Mouse (Mus musculus) intestine, embryonic 15.5 days (tissue): ENCODE results near the gene Taf13. TPM values are rescaled to one million over a fixed set of nuclear protein-coding genes. Genes with fewer than 3 reads are reported as not detected.
"Not testable (repeated sequence)": the region's sequence is repeated elsewhere in the genome, so short reads cannot be mapped to it uniquely, and the experiment has no call there.

Source experiments
- ATAC-seq: fragments of 200-750 bp; cut with Nextera tagmentation; 2 replicates; pipeline ENCODE4 v1.8.0; 2017; ENCODE audit warnings: moderate TSS enrichment, moderate library complexity
- H3K27ac ChIP-seq: fragments of 300-500 bp; sonication (generic); 2 replicates; pipeline ENCODE4 v1.5.1; 2015; ENCODE audit warnings: mild to moderate bottlenecking, inconsistent platforms
- H3K27me3 ChIP-seq: fragments of 300-500 bp; sonication (generic); replicated peaks from 2 replicates; pipeline ENCODE4 v1.6.1; 2015; ENCODE audit warnings: inconsistent platforms
- H3K36me3 ChIP-seq: fragments of 300-500 bp; sonication (generic); 2 replicates; pipeline ENCODE4 v1.6.1; 2015; ENCODE audit warnings: inconsistent platforms
- H3K4me1 ChIP-seq: fragments of 300-500 bp; sonication (generic); replicated peaks from 2 replicates; pipeline ENCODE4 v1.6.1; 2015; ENCODE audit warnings: inconsistent platforms
- H3K4me2 ChIP-seq: fragments of 300-500 bp; sonication (generic); replicated peaks from 2 replicates; pipeline ENCODE4 v1.6.1; 2015; ENCODE audit warnings: mild to moderate bottlenecking, inconsistent platforms
- H3K4me3 ChIP-seq: fragments of 300-500 bp; sonication (generic); replicated peaks from 2 replicates; pipeline ENCODE4 v1.5.1; 2015; ENCODE audit warnings: inconsistent platforms
- H3K9ac ChIP-seq: fragments of 300-500 bp; sonication (generic); 2 replicates; pipeline ENCODE4 v1.6.1; 2015; ENCODE audit warnings: inconsistent platforms
- H3K9me3 ChIP-seq: fragments of 300-500 bp; sonication (generic); 2 replicates; pipeline ENCODE4 v1.6.1; 2016; ENCODE audit warnings: inconsistent platforms
- WGBS: fragments of 180-500 bp; shearing (Covaris S2); methylation state at CpG from one replicate; pipeline ENCODE4 v1.1.7; 2015; 5-methylcytosine and 5-hydroxymethylcytosine counted together
- polyA plus RNA-seq: library from polyadenylated mRNA; unstranded; fragments of >200 nt; fragmentation: Nextera tagmentation; extraction: Ambion mirVana; gene quantifications from 2 replicates; pipeline ENCODE4 v1.2.1, GENCODE M21; 2015

Taf13 gene
- polyA plus RNA-seq, 1 experiment from 2014 or later = 38.4 TPM

DNA sequence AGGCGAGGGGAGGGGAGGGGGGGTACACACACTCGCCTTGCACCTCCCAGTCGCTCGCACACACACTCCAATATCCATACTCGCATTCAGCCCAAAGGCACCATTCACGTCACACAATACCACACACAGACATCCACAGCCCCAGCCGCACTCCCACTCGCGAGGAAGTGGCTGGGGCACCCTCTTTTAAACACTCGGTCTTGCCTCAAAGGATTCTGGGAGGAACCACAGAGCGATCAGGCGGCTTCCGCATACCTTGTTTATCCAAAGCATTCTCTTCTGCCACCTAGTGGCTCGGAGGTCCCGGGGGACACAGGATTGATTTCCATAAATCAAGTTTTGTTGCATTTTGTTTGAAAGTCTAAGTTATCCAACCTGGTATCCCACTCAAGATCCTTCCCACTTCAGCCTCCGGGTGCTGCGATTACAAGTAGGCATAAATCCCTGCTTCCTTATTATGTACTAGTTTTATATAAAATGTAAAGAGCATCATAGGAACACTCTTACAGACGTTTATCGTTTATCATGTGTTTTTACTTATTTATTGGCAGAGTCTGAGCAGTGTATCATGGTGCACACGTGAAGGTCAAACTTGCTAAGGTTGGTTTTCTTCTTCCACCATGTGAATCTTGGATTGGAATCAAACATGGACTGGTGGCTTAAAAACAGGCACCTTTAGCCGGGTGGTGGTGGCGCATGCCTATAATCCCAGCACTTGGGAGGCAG, 16.7 kb upstream of the Taf13 start:
- Histone ChIP-seq H3K27ac (peak overlapping the region; percentile 83), H3K4me2 (peak overlapping the region; percentile 82), H3K36me3 (0 out of 2 replicates have a peak, but pooled peaks cover 11% of the 10 kb centered on the region), H3K4me3 (peak overlapping the region; percentile 83), H3K27me3 (no peaks in the 10 kb centered on the region), H3K9me3 (no peaks in the 10 kb centered on the region), H3K9ac (peak overlapping the region; percentile 95), H3K4me1 (no peaks in the 10 kb centered on the region)
- peak; percentile 97 for ATAC-seq
- WGBS = 17% methylated on average over 22 of the region's 22 CpGs

DNA sequence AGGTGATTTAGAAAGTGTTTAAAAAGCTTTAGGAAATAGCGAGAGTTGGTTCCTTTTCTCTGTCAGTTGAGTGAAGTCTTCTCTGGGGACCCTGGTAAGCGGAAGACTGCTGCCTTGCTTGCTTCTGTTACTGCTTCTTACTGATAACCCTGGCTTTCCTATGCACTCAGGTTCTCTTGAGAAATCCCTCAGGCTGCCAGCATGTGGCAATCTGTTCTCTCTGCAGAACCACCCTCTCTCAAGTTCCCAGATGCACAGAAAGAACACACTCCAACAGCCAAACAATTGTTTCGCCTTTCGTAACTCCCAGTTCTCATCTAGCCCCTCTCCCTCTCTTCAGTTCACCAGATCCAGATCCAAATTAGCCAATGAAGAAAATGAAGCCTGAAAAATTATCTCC, 13.6 kb upstream of the Taf13 start:
- no peak overlapping the region for H3K27ac ChIP-seq
- no peaks in the 10 kb centered on the region for H3K27me3 ChIP-seq
- no peak overlapping the region for H3K4me2 ChIP-seq
- H3K4me3 ChIP-seq = no peak overlapping the region
- no peaks in the 10 kb centered on the region for H3K9me3 ChIP-seq
- no peak for ATAC-seq
- 0 out of 2 replicates have a peak, but pooled peaks cover 11% of the 10 kb centered on the region for H3K36me3 ChIP-seq
- no peak overlapping the region for H3K9ac ChIP-seq
- no peaks in the 10 kb centered on the region for H3K4me1 ChIP-seq
- WGBS = 95% methylated on average over 4 of the region's 4 CpGs

DNA sequence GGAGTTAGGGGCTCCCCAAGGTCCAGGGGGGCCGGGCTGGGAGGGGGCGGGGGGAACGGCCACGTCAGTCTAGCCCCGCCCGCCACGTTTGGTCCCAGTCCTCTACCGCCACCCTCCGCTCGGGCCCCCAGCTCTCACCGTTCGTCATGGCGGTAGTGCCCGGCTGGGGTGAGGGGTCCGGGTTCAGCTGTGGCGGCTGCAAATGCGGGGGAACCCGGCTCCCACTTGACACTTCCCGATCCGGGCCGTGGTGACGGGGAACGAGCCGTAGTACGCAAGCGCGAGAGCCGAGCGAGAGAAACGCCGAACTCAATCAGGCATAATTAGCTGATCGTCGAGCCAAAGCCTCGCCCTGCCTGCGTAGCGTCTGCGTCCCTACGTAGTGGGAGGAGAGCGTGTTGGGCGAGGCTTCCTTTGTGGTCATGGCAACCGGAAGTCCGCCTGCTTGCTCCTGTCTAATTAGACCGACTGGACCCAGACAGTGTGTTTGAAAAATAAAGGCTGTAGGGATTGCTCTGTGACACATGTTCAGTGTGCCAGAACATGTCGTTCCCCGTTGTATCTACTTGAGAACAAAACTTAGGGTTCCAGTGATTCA, 9.3 kb upstream of the Taf13 start, which contains the start of gene Tmem167b:
TSS of gene Tmem167b (minus strand) at position 334 of the 598 bp plus-strand sequence.
- Histone ChIP-seq H3K36me3 (0 out of 2 replicates have a peak, but pooled peaks cover 11% of the 10 kb centered on the region), H3K27me3 (no peaks in the 10 kb centered on the region), H3K4me3 (peak within 1 kb of the TSS; percentile 73), H3K4me1 (no peaks in the 10 kb centered on the region), H3K9ac (peak within 1 kb of the TSS; percentile 83), H3K4me2 (peak within 1 kb of the TSS; percentile 79), H3K27ac (peak within 1 kb of the TSS; percentile 88), H3K9me3 (no peaks in the 10 kb centered on the region)
- ATAC-seq = peak; percentile 98
- WGBS = under 1% methylated on average over 45 of the region's 45 CpGs

DNA sequence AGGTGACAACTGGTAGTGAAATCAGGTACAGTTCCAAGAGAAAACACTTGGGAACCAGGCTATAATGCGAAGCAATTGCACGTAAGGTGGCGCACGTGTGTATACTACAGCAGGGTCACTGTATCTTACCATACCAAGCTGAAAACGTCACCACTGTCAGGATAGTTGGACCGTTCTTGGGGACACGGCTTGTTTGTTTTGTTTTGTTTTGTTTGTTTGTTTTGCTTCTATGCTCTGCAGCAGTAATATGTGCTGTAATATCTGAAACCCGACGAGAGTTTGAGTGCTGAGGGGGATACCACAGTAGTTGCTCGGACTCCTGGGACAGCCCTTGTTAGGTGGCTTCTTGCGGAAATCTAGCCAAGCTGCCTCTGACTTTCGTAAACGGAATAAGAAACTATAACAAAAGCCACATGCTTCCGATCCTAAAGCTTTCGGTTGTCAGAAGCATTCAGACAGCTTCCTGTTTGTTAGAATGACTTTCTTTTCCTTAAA, 8.7 kb upstream of the Taf13 start:
- H3K27me3 ChIP-seq = no peaks in the 10 kb centered on the region
- H3K27ac ChIP-seq = peak overlapping the region; percentile 88
- H3K9ac ChIP-seq = 0 out of 2 replicates have a peak overlapping the region, but pooled peaks have one; percentile 11
- WGBS = 8% methylated on average over 15 of the region's 15 CpGs
- H3K9me3 ChIP-seq = no peaks in the 10 kb centered on the region
- H3K4me3 ChIP-seq = peak overlapping the region; percentile 73
- peak; percentile 78 for ATAC-seq
- 0 out of 2 replicates have a peak, but pooled peaks cover 11% of the 10 kb centered on the region for H3K36me3 ChIP-seq
- H3K4me2 ChIP-seq = peak overlapping the region; percentile 79
- H3K4me1 ChIP-seq = no peaks in the 10 kb centered on the region

DNA sequence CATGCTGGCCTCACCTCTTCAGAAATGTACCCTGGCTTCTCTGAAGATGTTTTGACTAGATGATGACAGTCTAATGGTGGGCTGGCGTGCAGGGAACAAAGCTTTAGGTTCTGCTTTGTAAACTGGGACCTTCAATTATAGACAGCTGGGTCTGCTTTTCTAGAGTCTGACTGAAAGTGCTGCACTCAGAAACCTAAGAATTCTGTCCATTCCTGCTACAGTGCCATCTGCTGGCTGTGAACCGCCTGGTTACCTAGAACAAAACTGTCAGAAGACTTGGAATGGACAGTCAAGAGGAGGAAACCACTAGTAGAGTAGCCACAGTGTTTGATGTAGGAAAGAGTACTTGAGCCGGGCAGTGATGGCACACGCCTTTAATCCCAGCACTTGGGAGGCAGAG, 8.2 kb upstream of the Taf13 start:
- peak overlapping the region; percentile 79 for H3K4me2 ChIP-seq
- H3K27ac ChIP-seq = peak overlapping the region; percentile 88
- no peaks in the 10 kb centered on the region for H3K27me3 ChIP-seq
- WGBS = 5% methylated on average over 4 of the region's 4 CpGs
- peak overlapping the region; percentile 73 for H3K4me3 ChIP-seq
- 0 out of 2 replicates have a peak overlapping the region, but pooled peaks have one; percentile 11 for H3K9ac ChIP-seq
- ATAC-seq = peak; percentile 35
- H3K4me1 ChIP-seq = no peaks in the 10 kb centered on the region
- 0 out of 2 replicates have a peak, but pooled peaks cover 11% of the 10 kb centered on the region for H3K36me3 ChIP-seq
- no peaks in the 10 kb centered on the region for H3K9me3 ChIP-seq

DNA sequence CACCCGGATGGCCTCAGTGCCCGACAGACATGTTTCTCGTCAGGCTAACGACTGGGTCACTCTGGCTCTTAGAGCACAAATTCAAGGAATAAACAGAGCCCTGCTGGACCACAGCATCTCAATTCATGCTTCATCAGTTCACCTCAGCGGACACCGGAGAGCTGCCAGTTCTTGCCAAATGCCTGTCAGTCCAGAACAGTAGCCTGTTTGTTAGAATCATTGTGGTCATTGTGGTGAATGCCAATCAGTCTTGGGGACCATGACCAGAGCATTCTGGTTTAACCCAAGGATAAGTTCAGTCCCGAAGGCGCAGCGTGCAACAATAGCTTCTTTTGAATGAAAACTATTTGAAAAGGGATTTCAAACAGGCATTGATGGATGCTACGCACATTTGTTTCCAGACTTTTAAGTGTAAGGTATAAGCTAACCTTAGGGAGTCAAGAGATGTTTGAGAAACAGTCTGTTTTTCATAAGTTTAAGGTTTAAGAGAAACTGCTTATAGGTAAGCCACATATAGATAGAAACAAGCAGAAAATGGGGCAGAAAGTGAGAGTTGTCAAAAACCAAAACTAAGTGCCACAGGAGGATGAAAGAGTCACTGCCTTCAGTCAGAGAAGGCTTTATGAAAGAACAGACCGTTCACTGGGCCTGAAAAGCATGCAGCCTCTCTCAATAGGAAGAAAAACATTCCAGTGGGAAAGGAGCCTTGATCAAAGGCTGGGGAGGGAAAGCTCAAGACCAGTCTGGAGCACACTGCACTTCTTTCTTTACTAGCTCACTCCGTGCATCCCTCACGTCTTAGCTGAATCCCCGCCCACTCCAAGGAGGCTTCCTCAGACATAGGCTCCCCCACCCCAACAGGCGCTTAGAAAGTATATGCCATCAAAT, 3.3 kb upstream of the Taf13 start:
- peaks cover 10% of the 10 kb centered on the region for H3K4me1 ChIP-seq
- no peak overlapping the region for H3K4me3 ChIP-seq
- no peak overlapping the region for H3K9ac ChIP-seq
- no peak for ATAC-seq
- H3K4me2 ChIP-seq = no peak overlapping the region
- H3K9me3 ChIP-seq = no peaks in the 10 kb centered on the region
- H3K36me3 ChIP-seq = no peaks in the 10 kb centered on the region
- H3K27me3 ChIP-seq = no peaks in the 10 kb centered on the region
- no peak overlapping the region for H3K27ac ChIP-seq
- 55% methylated on average over 15 of the region's 15 CpGs for WGBS

DNA sequence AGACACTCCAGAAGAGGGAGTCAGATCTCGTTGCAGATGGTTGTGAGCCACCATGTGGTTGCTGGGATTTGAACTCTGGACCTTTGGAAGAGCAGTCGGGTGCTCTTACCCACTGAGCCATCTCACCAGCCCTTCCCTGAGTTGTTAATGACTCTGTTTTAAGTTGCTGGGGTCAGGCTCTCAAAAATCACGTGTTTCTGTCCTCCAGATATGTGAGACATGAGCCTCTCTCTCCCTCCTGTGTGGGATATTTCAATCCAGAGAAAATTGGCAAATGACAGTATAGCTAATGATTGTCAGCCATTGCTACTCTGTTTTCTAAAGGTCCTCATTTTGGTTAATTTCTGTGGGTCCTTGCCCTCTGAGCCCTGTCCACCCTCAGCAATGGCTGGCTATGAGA, 1.9 kb upstream of the Taf13 start:
- H3K36me3 ChIP-seq, H3K27me3 ChIP-seq, H3K9me3 ChIP-seq, H3K4me2 ChIP-seq, ATAC-seq, H3K4me3 ChIP-seq, H3K9ac ChIP-seq, H3K27ac ChIP-seq: not testable (repeated sequence)
- peaks cover 12% of the 10 kb centered on the region for H3K4me1 ChIP-seq
- 47% methylated on average over 3 of the region's 3 CpGs for WGBS

DNA sequence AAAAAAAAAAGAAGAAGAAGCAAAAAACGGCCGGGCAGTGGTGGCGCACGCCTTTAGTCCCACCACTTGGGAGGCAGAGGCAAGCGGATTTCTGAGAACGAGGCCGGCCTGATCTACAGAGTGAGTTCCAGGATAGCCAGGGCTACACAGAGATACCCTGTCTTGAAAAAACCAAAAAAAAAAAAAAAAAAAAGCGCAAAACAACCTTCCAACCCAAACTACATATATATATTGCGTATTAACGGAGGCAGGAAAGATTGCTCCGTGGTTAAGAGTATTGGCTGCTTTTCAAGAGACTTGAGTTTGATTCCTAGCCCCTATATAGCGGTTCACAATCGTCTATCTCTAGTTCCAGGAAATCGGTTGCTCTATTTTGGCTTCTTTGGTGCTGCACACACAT, 685 bp upstream of the Taf13 start:
- H3K9me3 ChIP-seq = no peaks in the 10 kb centered on the region
- WGBS = 85% methylated on average over 14 of the region's 14 CpGs
- H3K9ac ChIP-seq = no peak overlapping the region
- H3K36me3 ChIP-seq = no peaks in the 10 kb centered on the region
- H3K4me3 ChIP-seq = 0 out of 2 replicates have a peak overlapping the region, but pooled peaks have one; percentile 59
- no peak overlapping the region for H3K4me2 ChIP-seq
- no peaks in the 10 kb centered on the region for H3K27me3 ChIP-seq
- H3K27ac ChIP-seq = no peak overlapping the region
- H3K4me1 ChIP-seq = peaks cover 12% of the 10 kb centered on the region
- ATAC-seq = no peak

DNA sequence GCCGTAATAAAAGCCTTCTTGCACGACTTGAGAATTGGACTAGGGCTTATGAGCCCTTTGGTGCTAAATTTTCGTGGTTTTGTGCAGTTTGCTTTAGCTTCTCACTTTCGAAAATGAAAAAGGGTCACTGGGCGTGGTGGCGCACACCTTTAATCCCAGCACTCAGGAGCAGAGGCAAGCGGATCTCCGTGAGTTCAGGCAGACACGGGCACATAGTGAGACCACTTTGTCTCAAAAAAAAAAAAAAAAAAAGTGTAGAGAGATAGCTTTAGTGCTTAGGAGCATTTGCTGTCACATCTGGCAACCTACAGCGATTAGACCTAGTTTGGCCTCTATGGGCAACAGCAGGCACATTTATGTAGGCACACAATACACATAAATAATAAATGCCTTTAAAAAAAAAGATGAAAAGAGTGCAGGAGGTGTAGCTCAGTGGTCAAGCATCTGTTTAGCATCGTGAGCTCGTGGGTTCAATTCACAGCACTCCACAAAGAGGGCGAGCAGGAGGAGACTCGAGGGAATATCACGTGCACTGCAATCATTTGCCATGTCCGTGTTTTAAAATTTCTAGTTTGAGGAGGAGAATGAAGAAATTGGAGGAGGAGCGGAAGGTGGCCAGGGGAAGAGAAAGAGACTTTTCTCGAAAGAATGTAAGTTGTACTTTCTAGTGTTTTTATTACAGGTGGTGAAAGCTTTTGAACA, 962 bp downstream of the Taf13 start:
- no peaks in the 10 kb centered on the region for H3K36me3 ChIP-seq
- H3K9me3 ChIP-seq = no peaks in the 10 kb centered on the region
- H3K27me3 ChIP-seq = no peaks in the 10 kb centered on the region
- H3K27ac ChIP-seq = 0 out of 2 replicates have a peak overlapping the region, but pooled peaks have one; percentile 41
- no peak for ATAC-seq
- peaks cover 12% of the 10 kb centered on the region for H3K4me1 ChIP-seq
- peak overlapping the region; percentile 73 for H3K4me2 ChIP-seq
- 41% methylated on average over 18 of the region's 18 CpGs for WGBS
- peak overlapping the region; percentile 63 for H3K9ac ChIP-seq
- peak overlapping the region; percentile 59 for H3K4me3 ChIP-seq

DNA sequence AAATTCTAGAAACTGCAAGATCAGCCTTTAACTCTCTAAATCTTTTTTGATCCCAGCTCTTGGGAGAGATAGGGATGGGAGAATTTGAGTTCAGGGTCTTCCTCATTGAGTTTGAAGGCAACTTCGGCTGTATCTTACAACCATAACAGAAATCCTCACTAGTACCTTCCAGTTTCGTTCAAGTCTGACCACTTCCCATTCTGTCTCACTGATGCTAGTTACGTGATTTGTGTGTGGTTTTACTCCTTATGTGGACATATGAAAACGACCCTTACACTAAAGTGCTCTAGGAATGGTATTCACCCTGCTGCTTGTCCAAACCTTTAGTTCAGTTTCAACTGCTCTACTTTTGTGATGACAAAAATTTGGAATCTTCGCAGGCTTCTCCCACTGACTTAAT, 2.5 kb downstream of the Taf13 start:
- Histone ChIP-seq H3K9ac (no peak overlapping the region), H3K27me3 (no peaks in the 10 kb centered on the region), H3K4me3 (no peak overlapping the region), H3K4me2 (no peak overlapping the region), H3K36me3 (no peaks in the 10 kb centered on the region), H3K27ac (no peak overlapping the region), H3K9me3 (no peaks in the 10 kb centered on the region), H3K4me1 (peaks cover 12% of the 10 kb centered on the region)
- 88% methylated on average over 5 of the region's 5 CpGs for WGBS
- ATAC-seq = no peak

DNA sequence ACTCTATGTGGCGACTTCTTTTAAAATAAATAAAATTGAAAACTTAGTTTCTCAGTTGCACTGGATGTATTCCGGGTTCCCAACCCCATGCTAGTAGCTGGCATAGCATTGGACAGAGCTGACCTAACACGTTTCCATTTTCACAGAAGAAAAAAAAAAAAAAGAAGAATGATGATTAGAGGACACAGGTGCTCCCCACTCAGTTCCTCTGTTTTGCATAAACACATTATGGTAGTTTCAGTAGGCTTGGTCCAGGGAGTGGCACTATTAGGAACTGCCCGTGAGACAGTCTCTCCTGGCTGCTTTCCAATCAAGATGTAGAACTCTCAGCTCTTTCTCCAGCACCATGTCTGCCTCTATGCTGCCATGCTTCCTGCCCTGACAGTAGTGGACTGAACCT, 13.1 kb downstream of the Taf13 start:
- Histone ChIP-seq H3K27me3 (no peaks in the 10 kb centered on the region), H3K9ac (no peak overlapping the region), H3K4me1 (no peaks in the 10 kb centered on the region), H3K36me3 (no peaks in the 10 kb centered on the region), H3K4me3 (no peak overlapping the region), H3K4me2 (no peak overlapping the region), H3K27ac (no peak overlapping the region), H3K9me3 (no peaks in the 10 kb centered on the region)
- WGBS = 85% methylated on average over 4 of the region's 4 CpGs
- ATAC-seq = no peak
